Mouse (Mus musculus) macrophage (primary cell): Measurements from ENCODE around the gene Wdr70. TPM values are rescaled to one million over a fixed set of nuclear protein-coding genes. Genes with fewer than 3 reads are reported as not detected.

Source experiments
- H3K27ac ChIP-seq: fragments of 350-480 bp; formaldehyde crosslinking; 2 replicates; pipeline ENCODE4 v1.9.0; 2021
- H3K36me3 ChIP-seq: fragments of 350-480 bp; formaldehyde crosslinking; 2 replicates; pipeline ENCODE4 v1.9.0; 2021; ENCODE audit errors: inconsistent target
- H3K4me3 ChIP-seq: fragments of 350-480 bp; formaldehyde crosslinking; 2 replicates; pipeline ENCODE4 v1.9.0; 2021; ENCODE audit errors: inconsistent target
- H3K79me2 ChIP-seq: fragments of 350-480 bp; formaldehyde crosslinking; 2 replicates; pipeline ENCODE4 v1.9.0; 2021; ENCODE audit errors: inconsistent target
- whole genome bisulfite sequencing: methylation state at CpG from one replicate; pipeline ENCODE4 v1.1.7; 2026; ENCODE audit warnings: inconsistent platforms; ENCODE audit not compliant: missing documents; 5-methylcytosine and 5-hydroxymethylcytosine counted together
- polyA plus RNA-seq: library from polyadenylated mRNA; stranded (reverse); fragments of 250-400 nt; gene quantifications from 3 replicates; pipeline ENCODE4 v1.2.4, GENCODE M21; 2018; ENCODE audit warnings: inconsistent platforms

Gene Wdr70
- polyA plus RNA-seq, 1 experiment from 2014 or later: 35.5 TPM

DNA sequence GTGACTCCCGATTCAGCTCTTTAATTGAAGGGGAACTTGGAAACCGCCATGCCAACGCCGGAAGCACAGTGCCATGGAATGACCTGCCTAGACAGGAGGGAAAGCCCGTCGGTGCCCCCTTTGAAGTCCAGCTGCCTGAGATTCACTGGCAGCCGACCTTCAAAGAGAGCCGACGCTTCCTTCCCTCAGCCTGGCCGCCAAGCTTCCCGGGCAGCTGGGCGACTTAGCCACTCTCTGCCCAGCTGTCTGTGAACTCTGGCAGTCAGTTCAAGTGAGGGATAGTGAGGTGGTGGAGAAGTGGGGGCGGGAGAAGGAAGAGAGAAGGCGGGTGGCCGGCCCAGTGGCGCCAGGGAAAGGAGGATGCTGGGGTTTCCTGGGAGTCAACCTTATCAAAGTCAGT lies 164.9 kb downstream of the Wdr70 start:
- Histone ChIP-seq H3K27ac (no peak overlapping the region), H3K79me2 (no peaks in the 10 kb centered on the region), H3K36me3 (no peaks in the 10 kb centered on the region), H3K4me3 (no peak overlapping the region)
- 81% methylated on average over 16 of the region's 16 CpGs for WGBS

DNA sequence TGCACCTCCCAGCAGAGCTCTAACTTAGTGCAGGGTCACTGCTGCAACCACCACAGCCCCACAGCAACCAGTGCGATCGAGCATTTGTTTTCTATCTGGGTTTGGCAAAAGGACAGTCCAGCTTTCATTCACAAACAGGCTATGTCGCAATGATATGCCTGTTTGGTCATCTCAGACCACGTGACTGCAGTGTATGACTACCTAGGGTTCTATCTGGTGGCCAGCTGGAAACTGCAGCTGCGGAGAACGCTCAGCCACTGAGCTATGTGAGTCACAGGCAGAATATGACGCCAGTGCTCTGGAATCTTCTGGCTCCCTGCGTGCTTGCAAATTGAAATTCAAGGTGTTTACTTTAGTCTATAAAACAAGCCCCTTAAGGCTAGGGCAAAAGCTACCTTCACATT lies 167.4 kb downstream of the Wdr70 start:
- 86% methylated on average over 8 of the region's 8 CpGs for WGBS
- no peaks in the 10 kb centered on the region for H3K36me3 ChIP-seq
- no peaks in the 10 kb centered on the region for H3K79me2 ChIP-seq
- no peak overlapping the region for H3K27ac ChIP-seq
- H3K4me3 ChIP-seq: no peak overlapping the region

DNA sequence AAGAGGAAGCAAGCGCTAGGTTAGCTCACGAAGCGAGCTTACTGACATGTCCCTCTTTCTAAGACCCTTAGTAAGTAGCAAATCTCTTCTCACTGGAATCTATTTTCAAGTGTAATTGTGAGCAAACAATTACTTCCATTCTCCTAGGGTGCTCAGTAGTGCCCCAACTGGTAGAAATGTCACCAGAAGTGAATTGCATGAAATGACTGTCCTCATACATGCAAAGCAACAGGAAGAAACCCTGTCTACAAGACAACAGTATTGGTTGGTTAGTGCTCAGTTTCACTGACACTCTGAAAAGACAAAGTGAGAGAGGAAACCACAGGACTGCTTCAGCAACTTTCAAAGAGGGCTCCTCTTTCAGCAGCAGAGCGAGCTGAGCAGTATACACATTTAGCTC lies 173.6 kb downstream of the Wdr70 start:
- Histone ChIP-seq H3K4me3 (no peak overlapping the region), H3K36me3 (no peaks in the 10 kb centered on the region), H3K79me2 (no peaks in the 10 kb centered on the region), H3K27ac (peak overlapping the region; percentile 29; the same call in 1 of the 2 replicates)
- WGBS: 93% methylated on average over 4 of the region's 4 CpGs

DNA sequence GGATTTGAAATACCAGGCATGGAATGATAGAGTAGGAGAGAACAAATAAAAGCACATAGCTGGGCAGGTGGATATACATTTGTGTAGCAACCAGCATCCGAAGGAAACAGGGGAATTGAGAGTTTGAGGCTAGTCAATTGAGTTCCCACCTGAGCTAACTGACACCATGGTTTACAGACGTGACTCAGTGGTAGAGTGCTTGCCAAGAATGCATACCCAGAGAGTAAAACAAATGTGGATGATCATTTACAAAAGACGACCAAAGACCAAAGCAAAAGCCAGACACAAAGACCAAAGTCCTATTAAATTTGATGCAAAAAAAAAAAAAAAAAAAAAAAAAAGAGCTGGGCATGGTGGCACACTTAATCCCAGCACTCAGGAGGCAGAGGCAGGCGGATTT lies 175.7 kb downstream of the Wdr70 start:
- no peaks in the 10 kb centered on the region for H3K79me2 ChIP-seq
- WGBS: 94% methylated on average over 3 of the region's 4 CpGs
- no peaks in the 10 kb centered on the region for H3K36me3 ChIP-seq

DNA sequence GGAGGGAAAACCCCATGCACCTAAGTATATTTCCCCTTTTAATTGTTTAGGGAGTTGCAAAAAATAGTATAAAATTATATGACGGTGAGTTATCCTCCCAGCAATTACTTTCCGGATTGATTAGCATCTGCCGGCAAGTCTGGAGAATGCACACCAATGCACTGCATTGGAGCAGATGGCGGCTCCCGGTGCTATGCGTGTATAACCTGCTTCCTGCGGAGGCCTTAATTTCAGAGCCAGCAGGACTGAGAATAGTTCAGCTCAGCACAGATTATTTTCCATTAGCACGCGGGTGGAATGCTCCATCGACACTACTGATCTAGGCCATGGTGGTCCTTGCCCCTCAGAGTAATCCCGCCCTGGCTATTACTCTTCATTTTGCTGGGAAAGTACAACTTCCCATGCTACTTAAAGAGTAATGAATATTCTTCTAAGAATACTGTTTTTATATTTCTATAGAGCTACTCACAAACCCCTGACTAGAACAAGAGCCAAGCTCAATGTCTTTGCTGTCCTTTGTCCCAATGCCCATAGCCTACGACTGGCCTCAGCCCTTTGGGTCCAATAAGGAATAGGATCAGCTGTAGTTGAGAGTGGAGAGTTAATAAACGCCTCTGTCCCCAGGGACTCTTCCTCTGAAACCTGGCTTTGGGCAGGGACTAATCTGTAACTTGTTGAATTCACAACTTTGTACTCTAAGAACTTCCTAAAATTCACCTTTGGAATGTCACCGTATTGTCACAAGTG lies 176.5 kb downstream of the Wdr70 start:
- Histone ChIP-seq H3K27ac (no peak overlapping the region), H3K79me2 (no peaks in the 10 kb centered on the region), H3K36me3 (no peaks in the 10 kb centered on the region), H3K4me3 (no peak overlapping the region)
- WGBS: 96% methylated on average over 14 of the region's 14 CpGs

More for the DNA sequence above, 175.7 kb downstream of the Wdr70 start:
- no peak overlapping the region for H3K4me3 ChIP-seq
- H3K27ac ChIP-seq: no peak overlapping the region

DNA sequence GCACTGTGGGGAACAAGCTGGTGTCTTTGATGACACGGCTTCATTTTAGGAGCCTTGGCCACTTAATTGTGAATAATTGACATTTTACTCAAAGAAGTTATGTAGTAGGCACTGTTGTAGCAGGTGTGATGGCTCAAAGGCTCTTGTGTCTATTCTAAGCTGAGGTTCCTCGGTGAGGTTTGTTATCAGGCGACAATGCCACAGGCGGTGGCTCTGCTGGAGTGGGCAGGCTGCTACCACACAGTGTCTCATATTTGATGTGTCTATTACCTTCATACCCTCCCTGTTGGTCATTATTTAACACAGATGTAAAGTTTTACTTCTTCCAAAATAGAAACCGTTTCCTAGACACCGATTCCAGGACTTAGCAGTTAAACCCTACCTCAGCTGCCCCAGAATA lies 177.9 kb downstream of the Wdr70 start:
- 96% methylated on average over 6 of the region's 6 CpGs for WGBS
- Histone ChIP-seq H3K4me3 (no peak overlapping the region), H3K36me3 (no peaks in the 10 kb centered on the region), H3K27ac (no peak overlapping the region), H3K79me2 (no peaks in the 10 kb centered on the region)

DNA sequence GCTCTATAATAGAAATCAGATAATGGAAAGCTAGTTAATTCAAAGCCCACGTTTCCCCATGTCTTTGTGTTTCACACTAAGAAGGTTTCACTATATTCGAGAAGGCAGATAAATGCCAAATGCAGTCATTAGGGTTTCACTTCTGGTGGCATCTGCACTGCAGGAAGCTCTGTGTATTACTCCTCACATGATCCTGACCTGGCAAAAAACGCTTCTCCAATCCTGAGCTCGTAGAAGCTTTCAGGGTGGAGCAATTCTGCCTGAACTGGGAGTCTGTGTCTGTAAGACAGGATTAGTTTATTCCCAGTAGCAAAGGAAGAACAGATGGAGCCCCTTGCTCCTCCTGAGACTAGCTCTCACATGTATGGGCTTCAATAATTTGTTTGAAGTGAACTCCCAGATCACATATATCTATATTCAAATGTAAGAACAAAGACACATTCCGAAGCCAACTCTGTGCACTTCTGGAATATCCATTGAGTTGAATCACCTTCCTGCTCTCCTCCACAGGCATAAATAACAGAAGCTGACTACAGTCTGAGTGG lies 192.4 kb downstream of the Wdr70 start:
- 81% methylated on average over 5 of the region's 5 CpGs for WGBS
- Histone ChIP-seq H3K27ac (peak overlapping the region; percentile 49), H3K79me2 (no peaks in the 10 kb centered on the region), H3K36me3 (no peaks in the 10 kb centered on the region), H3K4me3 (no peak overlapping the region)

DNA sequence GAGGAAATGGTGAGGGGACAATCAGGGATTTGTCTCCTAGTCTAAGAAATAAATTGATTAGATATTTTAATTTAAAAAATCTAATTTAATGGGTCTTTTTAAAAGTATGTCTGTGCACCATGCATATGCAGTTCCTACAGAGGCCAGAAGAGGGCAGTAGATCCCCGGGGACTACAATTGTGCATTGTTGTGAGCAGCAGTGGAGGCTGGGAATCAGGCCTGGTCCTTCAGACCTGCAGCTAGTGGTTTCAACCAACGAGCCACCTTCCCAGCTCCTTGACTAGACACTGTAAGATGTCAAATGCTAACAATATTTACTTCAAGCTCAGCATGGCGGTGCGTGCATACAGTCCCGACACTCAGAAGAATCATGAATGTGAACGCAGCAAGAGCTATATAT lies 199.7 kb downstream of the Wdr70 start:
- H3K27ac ChIP-seq: no peak overlapping the region
- WGBS: 92% methylated on average over 6 of the region's 6 CpGs
- no peaks in the 10 kb centered on the region for H3K79me2 ChIP-seq
- no peak overlapping the region for H3K4me3 ChIP-seq
- H3K36me3 ChIP-seq: no peaks in the 10 kb centered on the region

DNA sequence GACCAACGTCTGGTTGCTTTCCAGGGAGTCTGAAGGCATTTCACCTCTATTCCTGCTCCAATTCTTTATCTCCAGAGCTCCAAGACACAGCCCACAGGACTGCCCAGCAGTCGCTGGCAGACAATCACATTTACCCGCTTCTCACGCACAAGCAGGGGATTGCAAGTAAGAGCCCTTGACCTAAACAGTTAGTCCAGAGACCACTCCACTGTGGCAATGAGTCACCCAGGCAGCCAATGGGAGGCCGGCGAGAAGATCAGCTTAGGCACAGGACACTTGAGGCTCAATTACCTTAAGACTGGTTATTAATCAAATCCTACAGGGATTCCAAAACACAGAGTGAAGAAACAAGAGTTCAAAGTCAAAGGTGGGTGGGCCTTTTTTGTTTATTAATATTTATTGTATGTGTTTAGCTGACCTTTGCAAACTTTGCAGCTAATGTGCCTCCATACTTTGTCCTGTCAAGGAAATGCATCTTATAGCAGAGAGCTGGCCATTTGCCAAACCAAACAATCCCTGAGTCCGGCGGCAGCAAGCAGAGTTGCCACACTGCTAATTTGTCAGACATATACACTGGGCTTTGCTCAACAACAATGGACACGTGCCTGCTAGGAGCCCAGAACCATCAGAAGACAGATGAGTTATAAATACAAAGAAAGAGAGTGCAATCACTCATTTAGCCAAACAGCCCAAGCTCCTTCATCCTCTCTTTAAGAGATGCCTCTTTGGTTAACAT lies 207.3 kb downstream of the Wdr70 start:
- Histone ChIP-seq H3K27ac (no peak overlapping the region), H3K36me3 (no peaks in the 10 kb centered on the region), H3K4me3 (no peak overlapping the region), H3K79me2 (no peaks in the 10 kb centered on the region)
- WGBS: 81% methylated on average over 9 of the region's 9 CpGs

DNA sequence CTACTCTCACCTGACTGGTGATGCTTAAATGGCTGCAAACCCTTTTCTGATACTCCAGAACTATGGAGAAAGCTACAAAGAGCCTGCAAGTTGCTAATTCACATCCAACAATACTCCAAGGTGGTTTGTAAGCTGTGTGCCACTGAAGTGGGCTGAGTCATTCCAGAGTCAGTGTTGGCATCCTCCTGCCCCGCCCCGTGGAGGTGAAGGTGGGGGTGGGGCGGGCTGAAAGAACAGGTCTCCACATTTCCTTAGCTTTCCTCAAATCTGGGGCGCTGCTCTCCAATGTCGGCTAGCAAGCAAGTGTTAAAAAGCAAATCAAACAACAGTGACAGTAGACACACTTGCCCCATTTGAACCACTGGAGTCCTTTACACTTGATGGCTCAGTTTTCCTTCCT lies 208.7 kb downstream of the Wdr70 start:
- H3K79me2 ChIP-seq: no peaks in the 10 kb centered on the region
- no peak overlapping the region for H3K27ac ChIP-seq
- no peak overlapping the region for H3K4me3 ChIP-seq
- H3K36me3 ChIP-seq: no peaks in the 10 kb centered on the region
- 95% methylated on average over 5 of the region's 5 CpGs for WGBS

DNA sequence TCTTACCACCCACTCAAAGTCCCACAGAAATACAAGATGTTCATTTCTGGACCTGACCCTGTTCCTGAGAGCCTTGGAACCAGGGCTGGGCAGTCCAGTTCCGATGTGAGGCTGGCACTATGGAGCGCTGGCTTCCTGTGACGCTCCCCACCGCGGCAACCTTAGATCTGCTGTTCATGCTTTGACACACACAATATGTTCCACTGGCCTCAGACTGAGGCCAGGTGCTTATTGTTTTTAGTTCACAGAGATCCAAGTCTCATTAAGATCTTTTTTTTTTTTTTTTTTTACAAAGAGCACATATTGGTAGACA lies 209.7 kb downstream of the Wdr70 start:
- no peak overlapping the region for H3K27ac ChIP-seq
- 95% methylated on average over 5 of the region's 5 CpGs for WGBS

DNA sequence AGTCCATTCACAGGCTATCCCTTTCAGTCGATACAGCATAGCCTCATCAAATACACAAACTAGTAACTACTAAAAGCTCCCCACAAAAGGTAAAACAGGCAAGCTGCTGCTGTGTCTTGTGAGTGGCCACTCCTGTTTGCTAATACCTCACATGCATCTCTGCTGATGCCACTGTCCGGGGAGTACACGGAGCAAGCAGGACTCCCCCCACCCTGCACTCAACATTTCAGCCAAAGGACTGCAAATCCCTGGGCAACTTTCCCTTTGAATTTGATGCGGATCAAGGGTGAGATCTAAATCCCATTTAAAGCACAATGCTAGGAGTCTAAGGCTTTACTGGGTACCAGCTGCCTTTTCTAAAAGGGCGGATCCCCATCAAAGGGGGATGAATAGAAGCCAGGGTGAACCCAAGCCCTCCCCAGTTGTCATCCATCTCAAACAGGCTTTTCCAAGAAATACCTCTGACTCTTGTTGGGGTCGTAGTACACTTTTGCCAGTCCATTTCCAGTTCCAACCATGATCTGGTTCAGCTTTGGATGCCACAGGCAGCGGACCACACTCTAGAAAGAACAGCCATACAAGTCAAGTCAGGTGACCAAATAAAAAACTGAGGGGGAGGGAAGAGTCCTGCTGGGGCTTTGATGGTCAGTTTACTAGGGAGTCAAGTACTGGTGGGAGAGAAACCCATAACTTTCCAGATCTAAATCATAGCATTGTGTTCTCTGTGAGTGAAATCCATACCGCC lies 210.2 kb downstream of the Wdr70 start:
- Histone ChIP-seq H3K4me3 (no peak overlapping the region), H3K27ac (no peak overlapping the region), H3K79me2 (no peaks in the 10 kb centered on the region), H3K36me3 (no peaks in the 10 kb centered on the region)
- WGBS: 94% methylated on average over 8 of the region's 8 CpGs

More for the DNA sequence above, 209.7 kb downstream of the Wdr70 start:
- no peak overlapping the region for H3K4me3 ChIP-seq
- H3K36me3 ChIP-seq: no peaks in the 10 kb centered on the region
- no peaks in the 10 kb centered on the region for H3K79me2 ChIP-seq

DNA sequence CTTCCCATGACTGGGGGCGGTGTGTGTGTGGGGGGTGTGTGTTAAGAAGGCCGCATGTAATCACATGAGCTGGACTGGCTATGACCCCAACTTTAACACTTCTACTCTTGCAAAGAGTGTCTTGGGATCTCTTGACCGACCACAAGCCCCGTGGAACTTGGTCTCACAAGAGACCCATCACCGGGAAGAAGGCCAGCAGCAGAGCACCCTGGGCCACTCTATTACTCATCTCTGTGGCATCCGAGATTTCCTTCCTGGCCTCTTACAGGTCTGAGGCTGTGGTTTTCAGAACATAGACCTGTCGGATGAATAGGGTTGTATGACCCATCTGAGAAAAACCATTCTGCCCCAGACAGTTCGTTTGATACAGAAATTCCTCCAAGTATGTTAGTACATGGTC lies 212.4 kb downstream of the Wdr70 start:
- 91% methylated on average over 8 of the region's 8 CpGs for WGBS
- no peaks in the 10 kb centered on the region for H3K79me2 ChIP-seq

DNA sequence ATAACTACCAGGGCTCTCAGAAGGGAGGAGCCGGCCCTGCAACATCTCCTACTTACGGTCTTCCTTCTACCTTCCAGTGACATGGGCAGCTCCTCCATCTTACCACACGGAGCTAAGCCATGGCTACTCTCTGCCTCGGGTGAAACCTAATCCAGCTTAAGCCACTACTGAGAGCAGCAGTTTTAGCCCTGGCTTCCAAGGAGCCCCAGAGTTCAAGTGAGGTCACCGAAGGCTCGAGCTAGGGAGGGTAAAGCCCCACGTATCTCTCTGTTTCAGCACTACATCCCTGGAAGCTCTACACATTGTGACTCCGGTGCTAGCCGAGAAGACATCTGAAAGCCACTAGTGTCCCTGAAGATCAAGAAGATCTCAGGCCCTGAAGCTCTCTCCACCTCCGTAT lies 213.9 kb downstream of the Wdr70 start:
- Histone ChIP-seq H3K27ac (no peak overlapping the region), H3K36me3 (peaks cover 14% of the 10 kb centered on the region; the same call in 1 of the 2 replicates), H3K4me3 (no peak overlapping the region), H3K79me2 (no peaks in the 10 kb centered on the region)
- 92% methylated on average over 10 of the region's 10 CpGs for WGBS

More for the DNA sequence above, 212.4 kb downstream of the Wdr70 start:
- Histone ChIP-seq H3K4me3 (no peak overlapping the region), H3K27ac (no peak overlapping the region), H3K36me3 (peaks cover 12% of the 10 kb centered on the region; the same call in 1 of the 2 replicates)

DNA sequence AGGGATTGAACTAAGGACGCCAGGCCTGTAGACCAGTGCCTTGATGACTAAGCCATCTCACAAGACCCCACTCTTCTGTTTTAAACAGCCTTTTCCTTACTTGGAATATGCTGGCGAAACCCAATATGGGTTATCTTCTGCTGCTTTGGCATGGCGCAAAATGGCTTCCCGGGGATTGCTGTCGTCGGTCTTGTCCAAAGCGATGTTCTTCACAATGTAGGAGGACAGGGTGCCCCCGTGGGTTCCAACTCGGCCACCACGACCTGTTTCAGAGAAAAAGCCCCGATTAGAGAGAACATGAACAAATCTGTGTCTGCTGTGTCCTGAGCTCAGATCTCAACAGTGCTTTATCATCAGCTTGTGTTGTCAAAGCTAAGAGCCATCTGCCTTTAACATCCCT lies 214.8 kb downstream of the Wdr70 start:
- H3K27ac ChIP-seq: no peak overlapping the region
- H3K36me3 ChIP-seq: peaks cover 14% of the 10 kb centered on the region; the same call in 1 of the 2 replicates
- 95% methylated on average over 11 of the region's 11 CpGs for WGBS
- H3K79me2 ChIP-seq: no peaks in the 10 kb centered on the region
- no peak overlapping the region for H3K4me3 ChIP-seq
